Mouse (Mus musculus) embryonic fibroblast, embryonic 13.5 days (primary cell): ENCODE data around the gene Alad.

Experiments
- CTCF ChIP-seq: IDR thresholded peaks from 2 replicates; pipeline ENCODE4 v1.5.1; 2011; ENCODE audit warnings: mild to moderate bottlenecking, control low read depth, low read length, moderate library complexity, borderline replicate concordance; ENCODE audit not compliant: insufficient read depth
- POLR2A ChIP-seq: IDR thresholded peaks from 2 replicates; pipeline ENCODE4 v1.6.1; 2011; ENCODE audit warnings: low read depth, mild to moderate bottlenecking, control low read depth, low read length, moderate library complexity

GRCm38 (mm10) chr4:62485450-62486161, 34.1 kb downstream of the Alad start:
- no peak for TF ChIP-seq CTCF
- no peak for TF ChIP-seq POLR2A
